Mouse (Mus musculus): ENCODE results near the gene 4930432K21Rik.

4930432K21Rik gene

DNA sequence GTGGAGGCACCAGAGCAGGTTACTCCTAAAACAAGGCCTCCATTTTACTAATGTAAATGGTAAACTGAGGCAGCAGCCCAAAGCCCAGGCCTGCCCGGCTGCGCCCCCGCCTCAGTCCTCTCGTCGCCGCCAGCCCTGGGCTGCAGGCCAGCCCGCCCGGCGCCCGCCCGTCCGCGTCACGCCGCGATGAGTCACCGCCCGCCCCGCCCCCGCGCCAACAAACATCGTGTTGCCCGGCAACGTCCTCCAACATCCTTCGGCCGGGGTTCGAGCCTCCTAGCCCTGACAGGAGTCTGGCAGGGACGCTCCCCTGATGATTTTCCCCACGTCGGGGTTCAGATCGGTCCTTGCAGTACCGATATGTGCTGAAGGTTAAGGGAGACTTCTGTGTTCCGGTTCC, 44.7 kb downstream of the 4930432K21Rik start:
- peak; percentile 79 for DNase-seq (ENCODE audit: low spot score)

DNA sequence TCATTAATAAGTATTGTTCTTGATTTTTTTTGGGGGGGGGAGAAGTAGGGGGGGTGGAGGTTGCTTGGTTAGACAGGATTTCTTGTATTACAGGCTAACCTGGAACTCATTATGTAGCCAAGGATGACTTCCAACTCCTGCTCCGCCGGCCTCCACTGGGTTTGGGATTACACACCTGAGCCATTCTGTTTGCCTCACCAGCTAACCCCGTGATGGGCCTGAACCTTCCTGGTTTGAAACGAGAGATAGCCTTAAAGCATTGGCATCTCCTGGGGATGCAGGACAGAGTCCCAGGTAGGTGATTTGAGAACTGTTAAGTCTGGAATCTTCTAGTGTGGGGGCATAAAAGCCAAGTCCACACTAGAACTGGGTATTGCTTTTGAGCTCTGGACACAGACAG, 45.3 kb downstream of the 4930432K21Rik start:
- DNase-seq (ENCODE audit: low spot score): no peak

DNA sequence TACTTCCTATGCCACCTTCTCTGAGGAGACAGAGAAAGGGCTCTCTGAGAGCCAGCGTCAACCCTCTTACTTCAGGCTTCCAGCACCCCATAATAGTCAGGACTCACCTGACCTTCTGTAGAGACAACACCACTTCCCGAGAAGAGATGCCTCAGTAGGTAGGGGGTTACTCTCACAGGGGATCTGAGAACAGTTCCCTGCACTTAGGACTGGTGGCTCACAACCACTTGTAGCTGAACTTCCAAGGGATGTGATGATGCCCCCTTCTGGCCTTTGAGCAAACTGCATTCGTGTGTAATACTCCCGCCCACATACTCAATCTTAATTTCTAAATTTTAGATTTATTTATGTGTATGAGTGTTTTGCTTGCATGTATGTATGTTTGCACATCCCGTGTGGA, 45.7 kb downstream of the 4930432K21Rik start:
- DNase-seq (ENCODE audit: low spot score): no peak

DNA sequence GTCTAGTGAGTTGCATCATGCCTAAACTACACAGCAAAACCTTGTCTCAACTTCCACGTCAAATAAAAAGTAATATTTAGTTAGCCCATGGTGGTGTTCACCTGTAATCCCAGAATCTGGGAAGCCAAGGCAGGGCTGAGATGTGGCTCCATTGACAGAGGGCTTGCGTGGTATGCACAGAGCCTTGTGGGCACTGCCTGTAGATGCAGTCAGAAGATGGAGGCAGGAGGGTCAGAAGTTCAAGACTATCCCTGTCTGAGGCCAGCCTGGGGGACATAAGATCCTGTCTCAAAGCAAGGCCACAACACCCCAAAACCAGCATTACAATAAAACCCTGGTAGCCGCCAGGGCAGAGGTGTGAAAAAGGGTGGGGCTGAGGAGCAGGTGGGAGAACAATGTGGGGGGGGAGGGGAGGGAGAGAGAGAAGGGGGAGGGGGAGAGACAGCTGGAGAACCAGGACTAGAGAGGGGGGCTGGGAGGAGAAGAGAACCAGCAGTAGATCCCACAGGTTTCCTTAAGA, 46.5 kb downstream of the 4930432K21Rik start:
- DNase-seq (ENCODE audit: low spot score): no peak

DNA sequence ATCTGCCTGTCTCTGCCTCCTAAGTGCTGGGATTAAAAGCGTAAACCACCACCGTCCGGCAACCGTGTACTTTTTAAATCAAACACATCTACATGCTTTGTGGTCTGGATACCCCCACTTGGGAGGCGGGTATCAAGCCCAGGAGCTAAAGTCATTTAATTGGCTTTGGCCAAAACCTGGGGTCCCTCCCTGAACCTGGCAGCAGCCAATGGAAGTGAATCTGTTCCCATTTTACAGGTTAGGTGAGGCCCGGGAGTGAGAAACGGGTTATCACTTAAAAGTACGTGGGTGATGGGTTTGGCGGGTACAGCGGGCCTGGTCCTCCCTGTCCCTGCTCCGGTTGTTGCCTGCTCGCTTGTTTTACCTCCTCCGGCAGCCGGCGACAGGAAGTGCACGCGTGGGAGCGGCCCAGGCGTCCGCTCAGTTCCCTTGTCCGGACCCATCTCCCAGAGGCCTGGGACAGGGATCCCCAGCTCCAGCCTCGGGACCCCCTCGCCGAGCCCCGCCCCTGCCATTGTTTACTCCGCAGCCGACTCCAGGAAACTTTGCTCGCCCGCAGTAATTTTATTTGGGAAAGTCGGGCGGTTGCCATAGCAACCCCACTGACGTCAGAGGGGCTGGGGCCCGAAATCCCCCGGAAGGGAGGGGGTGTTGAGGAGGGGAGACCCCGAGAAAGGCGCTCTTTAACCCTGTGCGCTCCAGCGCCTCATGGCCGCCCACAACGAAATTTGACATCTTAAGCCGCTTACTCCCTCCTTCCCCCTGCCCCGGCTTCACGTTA, 49.5 kb downstream of the 4930432K21Rik start:
- peak; percentile 62 for DNase-seq (ENCODE audit: low spot score)

DNA sequence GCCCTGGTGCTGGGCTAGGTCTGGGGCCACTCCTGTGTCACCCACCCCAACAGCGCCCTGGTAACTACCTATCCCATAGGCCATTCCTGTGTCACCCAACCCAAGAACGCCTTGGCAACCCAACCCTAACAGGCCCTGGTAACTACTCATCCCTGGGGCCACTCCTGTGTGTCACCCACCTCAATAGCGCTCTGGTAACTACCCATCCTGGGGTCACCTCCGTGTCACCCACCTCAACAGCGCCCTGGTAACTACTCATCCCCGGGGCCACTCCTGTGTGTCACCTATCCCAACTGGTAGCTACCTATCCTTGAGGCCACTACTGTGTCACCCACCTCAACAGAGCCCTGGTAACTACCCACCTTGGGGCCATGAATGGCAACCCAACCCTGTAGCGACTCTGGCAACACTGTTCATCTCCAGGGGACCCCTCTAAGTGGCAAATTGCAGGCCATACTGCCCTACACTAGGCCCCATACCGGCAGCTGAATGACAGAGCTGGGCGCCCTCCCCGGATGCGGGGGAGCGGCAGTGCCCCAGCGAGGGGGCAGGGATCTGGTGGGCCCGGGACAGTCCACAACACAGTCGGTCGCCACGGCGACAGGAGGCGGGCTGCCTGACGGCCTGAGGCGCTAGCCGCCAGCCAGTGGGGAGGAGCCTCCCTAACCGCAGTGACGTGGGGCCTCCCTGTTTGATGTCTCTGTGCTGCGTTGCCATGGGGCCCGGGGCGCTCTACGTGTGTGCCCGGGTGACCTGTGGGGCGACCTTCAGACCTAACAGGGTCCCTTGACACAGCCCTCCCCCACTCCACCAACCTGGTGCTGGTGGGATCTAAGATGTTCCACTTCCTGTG, 50.3 kb downstream of the 4930432K21Rik start:
- DNase-seq (ENCODE audit: low spot score): peak; percentile 90

DNA sequence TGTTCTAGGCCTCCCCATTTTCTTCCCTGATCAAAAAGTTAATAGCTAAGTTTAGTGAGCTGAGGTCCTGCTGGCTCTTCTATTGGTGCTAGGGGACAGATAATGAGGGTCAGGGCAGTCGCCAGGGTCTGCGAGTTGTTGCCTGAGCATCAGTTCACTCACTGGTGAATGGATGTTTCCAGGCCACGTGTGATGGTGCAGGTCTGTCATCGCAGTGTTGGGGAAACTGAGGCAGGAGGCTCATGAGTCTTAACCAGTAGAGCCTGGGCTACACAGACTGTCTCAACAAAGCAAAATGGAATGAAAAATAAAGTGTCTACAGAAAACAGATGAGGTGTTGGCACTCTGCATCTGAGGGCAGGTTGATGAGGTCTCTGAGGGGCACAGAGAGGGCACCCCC, 51.0 kb downstream of the 4930432K21Rik start:
- DNase-seq (ENCODE audit: low spot score): no peak

DNA sequence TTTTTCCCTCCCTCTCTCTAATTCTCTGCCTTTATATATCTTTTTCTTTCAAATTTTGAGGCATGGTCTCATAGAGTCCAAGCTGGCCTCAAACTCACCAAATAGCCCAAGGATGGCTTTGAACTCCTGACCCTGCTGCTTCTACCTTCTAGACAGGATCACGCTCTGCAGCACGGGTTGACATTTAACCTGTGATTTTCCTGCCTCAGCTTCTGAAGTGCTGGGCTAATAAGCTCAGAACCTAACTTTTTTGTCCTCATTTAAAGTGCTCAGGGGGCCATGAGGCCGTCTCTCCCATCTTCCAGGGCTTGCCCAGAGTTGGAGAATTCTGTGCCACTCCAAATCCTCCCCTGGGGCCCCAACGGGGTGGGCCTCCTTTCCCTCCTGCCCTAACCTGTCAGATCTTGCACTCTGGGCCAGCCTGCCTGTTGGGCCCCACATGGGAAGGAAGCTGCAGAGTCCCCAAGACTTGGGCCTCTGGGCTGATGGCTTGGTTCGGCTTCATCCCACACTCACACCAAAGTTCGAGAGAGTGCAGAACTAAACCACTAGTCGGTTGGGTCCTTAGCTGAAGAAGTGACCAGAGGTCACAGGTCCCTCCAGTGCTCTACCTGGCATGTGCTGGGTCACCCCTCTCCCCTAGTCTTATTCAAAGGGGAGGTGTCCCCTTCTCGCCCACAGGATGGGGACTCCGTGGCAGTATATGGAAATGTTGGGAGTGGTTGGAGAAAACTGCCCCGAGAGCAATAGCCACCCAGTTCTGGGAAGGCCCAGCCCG, 51.7 kb downstream of the 4930432K21Rik start:
- no peak for DNase-seq (ENCODE audit: low spot score)

DNA sequence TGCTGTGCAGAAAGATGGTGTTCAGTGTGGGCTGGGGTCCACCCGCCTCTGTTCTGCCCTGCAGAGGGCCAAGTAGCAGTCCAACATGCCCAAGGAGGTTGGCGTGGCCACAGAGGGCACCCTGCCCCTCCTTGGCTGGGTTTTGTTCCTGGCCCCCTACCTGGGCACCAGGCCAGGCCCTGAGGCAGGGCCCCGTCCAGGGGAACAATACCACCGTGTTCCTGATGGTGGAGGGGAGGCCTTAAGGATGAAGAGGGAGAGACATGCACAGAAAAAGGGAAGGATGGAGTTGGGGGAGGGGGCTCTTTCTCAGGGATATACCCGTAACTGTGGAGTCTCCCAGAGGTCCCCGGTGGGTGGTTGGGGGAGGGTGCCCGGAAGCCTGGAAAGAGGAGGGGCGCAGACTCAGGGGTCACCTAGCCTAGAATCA, 52.3 kb downstream of the 4930432K21Rik start:
- DNase-seq (ENCODE audit: low spot score): no peak

DNA sequence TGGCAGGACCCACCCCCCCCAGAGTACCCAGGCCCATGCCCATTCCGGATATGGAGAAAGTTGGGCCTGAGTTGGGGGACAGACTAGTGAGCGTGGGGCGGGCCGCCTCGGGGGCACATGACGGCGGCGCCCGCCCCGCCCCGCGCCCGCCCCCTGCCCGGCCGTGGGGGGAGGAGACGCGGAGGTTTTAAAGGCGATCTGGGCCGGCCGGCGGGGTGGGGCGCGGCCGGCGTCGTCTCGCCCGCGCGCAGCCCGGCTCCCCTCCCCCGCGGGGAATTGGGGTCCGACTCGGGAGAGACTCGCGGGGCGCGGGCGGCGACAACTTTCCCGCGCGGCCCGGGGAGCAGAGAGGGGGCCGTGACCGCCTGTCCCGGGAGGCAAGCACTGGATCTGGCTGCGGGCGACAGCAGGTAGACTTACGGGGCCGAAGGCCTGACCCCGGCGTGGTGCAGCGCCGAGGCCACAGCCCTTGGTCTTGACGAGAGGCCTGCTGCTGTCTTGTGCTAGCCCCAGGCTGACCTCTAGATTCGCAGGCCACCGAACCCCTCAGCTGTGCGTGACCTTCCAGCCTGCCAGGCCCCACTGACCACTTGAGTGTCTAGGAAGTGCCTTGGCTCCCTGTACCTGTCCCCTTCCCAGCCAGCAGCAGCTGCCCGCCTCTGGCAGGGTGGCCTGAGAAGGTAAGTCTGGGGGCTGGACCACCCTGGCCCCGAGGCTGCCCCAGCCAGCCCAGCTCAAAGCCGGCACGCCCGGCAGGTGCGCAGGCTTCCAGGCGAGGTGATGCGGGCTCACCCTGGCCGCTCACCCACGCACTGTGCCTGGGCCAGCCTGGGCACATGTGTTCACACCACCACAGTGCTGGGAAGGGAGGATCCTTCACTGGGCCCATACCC, 53.1 kb downstream of the 4930432K21Rik start:
- no peak for DNase-seq (ENCODE audit: low spot score)

DNA sequence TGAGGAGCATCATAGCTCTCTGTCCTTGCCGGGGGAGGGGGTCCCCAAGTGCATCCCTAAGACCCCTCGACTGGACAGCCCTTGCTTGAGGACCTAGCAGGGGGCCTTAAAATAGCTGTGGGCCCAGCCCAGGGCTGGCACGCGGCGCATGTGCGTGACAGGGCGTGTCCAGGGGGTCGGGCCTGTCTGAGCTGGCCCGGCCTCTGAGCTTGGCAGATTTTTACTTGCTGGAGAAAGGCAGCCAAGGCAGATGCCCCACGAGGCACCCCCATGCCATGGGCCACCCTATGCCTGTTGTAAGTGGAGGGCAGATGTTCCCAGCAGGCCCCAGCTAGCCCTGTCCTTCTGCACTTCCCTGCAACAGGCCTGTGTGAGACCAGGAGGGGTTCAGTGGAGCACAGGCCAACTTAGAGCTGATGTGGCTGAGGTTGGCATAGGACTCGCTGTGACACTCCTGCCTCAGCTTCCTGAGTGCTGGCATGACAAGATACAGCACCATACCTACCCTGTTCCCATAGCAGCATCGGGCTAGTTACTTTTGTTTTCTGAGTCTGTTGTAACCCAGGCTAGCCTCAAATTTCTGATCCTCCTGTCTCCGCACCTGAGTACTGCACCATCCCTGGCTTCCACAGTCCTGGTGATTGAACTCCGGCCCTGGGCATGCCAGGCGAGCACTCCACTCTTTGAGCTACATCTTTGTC, 53.9 kb downstream of the 4930432K21Rik start:
- DNase-seq (ENCODE audit: low spot score): no peak

DNA sequence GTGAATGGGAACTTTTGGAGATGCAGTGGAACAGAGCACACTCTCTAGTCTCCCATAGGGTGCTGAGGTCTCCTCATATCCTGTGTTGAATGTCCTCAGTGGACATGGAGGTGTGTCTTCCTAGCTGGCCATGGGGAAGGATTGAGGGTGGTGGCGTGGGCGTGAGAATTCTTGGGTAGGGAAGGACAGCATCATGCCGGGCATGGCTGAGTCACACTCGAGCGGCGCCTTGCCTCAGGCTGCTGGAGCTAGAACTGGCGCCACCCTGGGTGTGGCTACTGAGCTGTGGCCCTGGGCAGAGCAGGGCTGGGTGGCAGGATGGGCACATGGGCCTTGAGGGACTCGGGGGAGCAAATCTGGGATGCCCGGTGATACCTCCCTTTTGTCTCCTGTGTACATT, 54.6 kb downstream of the 4930432K21Rik start:
- no peak for DNase-seq (ENCODE audit: low spot score)

DNA sequence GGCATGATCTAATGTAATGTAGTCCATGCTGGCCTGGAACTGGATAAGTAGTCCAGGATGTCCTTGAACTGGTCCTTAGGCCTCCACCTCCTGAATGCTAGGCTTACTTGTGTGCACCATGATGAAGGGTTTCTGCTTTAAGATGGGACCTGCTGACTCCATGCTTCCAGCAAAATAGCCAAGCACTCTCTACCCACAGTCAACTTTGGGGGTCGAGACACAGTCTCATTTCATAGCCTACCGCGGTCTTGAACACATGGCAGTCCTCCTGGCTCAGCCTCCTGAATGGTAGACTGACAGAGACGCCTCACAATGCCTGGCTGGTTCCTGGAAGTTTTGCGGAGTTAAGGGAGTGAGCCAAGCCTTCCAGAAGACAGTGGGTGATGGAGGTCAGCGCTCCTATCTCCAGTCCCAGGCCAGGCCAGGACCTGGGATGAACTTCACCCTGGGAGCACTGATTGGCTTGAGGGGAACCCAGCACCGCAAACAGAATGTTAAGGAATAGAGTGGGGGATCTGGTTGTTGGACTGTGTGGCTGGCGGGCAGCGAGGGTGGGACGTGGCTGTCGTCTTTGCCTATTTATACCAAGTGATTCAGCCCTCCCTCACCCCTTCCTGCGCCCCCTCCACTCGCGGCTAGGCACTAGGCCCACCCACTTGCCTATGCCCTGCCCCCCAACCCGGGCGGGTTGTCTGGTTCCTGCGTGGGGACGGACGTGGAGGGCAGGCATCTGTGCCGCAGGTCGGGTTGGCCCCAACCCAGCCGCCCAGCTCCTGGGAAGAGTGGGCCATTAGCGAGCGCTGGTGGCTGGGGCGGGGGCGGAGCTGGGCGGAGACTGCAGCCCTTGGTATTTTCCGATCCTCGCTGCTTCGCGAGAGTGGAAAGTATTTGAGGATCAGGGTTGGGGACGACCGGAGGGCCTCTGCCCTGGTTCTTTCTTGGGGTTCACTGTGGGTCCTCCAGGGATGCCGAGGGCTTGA, 55.4 kb downstream of the 4930432K21Rik start:
- DNase-seq (ENCODE audit: low spot score): peak; percentile 58

DNA sequence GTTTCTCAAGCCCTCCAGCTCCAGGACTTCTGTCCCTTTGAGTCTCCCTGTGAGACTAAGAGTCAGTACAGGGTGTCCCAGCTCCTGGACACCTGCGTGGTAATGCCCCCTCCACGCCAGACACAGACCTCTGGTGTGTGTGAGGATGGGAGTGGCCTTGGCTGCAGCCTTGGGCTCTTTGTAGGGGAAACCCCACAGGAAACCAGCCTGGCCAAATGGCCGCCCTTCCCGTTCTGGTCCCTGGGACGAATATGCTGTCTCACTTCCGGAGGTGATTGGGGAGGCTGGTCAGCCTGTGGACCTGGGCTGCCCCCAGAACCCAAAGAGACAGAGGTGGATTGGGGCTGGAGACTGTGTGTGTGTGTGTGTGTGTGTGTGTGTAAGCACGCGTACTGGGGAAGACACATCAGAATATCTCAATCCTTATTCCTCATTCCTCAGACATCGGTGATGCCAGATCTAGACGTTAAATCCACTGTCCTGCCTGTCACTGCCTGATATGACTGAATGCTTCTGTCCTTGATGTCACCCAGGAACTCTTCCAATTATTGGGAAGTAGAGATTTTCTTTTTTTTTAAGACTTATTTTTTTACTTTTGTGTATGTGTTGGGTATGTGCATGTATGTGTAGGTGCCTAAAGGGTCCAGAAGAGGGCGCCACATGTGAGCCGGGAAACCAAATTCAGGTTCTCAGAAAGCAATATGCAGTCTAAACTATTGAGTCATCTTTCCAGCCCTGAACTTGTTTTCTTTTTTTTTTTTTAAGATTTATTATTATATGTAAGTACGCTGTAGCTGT, 56.3 kb downstream of the 4930432K21Rik start:
- DNase-seq (ENCODE audit: low spot score): no peak

DNA sequence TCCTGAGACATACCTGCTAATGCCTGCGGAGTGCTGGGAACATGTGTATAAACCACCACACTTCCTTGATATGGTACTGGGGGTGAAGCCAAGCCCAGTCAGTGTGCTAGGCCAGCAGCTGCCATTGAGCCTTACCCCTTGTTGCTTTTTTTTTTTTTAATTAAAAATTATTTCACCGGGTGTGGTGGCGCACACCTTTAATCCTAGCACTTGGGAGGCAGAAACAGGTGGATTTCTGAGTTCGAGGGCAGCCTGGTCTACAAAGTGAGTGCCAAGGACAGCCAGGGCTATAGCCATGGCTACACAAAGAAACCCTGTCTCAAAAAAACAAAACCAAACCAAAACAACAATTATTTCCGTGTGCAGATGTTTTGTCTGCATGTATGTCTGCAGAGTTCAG, 57.2 kb downstream of the 4930432K21Rik start:
- no peak for DNase-seq (ENCODE audit: low spot score)

DNA sequence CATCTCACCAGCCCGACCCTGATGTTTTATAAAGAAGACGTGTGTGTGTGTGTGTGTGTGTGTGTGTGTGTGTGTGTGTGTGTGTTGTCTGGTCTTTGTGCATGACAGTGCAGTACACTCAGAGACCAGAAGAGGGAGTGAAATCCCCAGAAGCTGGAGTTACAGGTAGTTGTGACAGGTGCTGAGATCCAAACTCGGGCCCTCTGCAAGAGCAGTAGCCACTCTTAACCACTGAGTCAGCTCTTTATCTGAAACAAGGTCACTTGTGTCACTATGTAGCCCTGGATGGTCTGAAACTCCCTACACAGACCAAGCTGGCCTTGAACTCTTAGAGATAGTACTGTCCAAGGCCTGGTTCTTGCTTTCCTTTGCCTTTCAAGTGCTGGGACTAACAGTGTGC, 58.8 kb downstream of the 4930432K21Rik start:
- DNase-seq (ENCODE audit: low spot score): no peak

DNA sequence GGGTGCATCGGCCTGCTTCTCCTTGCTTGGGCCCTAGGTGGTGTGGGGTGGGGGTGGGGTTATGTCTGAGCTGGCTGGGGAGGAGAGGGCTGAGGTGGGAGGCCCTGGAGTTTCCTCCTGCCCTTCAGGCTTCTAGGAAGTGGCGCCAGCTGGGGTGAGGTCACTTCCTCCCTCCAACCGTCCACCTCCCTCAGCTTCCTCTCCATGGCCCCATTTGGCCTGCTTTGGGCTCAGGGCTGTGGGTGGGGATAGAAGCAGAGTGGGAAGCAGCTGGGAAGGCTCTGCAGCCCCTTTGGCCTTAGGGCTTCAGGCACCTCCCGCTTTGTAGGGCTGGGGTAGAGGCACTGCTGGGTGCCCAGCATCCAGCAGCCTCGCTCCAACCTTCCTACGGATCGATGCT, 60.0 kb downstream of the 4930432K21Rik start:
- no peak for DNase-seq (ENCODE audit: low spot score)
